Mouse (Mus musculus) intestine, embryonic 14.5 days (tissue): ENCODE data around the gene Acp4. TPM values are rescaled to one million over a fixed set of nuclear protein-coding genes. Genes with fewer than 3 reads are reported as not detected.
"Not testable (repeated sequence)": the region's sequence is repeated elsewhere in the genome, so short reads cannot be mapped to it uniquely, and the experiment has no call there.

Source experiments
- ATAC-seq: fragments of 200-750 bp; cut with Nextera tagmentation; replicated peaks from 2 replicates; pipeline ENCODE4 v1.8.0; 2017; ENCODE audit warnings: low read depth, moderate number of reproducible peaks, moderate TSS enrichment, moderate library complexity; ENCODE audit not compliant: low FRiP score, low TSS enrichment
- DNase-seq: peaks from one replicate; pipeline ENCODE4 v3.0.0-alpha.2; 2018; ENCODE audit warnings: low spot score
- H3K27ac ChIP-seq: fragments of 300-500 bp; sonication (generic); 2 replicates; pipeline ENCODE4 v1.5.1; 2014; ENCODE audit warnings: low read depth, mild to moderate bottlenecking, control low read depth
- H3K27me3 ChIP-seq: fragments of 300-500 bp; sonication (generic); replicated peaks from 2 replicates; pipeline ENCODE4 v1.6.1; 2014; ENCODE audit warnings: low read length, control low read depth; ENCODE audit not compliant: control insufficient read depth, insufficient read depth
- H3K36me3 ChIP-seq: fragments of 300-500 bp; sonication (generic); 2 replicates; pipeline ENCODE4 v1.6.1; 2014; ENCODE audit warnings: low read length, control low read depth; ENCODE audit not compliant: control insufficient read depth, insufficient read depth
- H3K4me1 ChIP-seq: fragments of 300-500 bp; sonication (generic); replicated peaks from 2 replicates; pipeline ENCODE4 v1.6.1; 2014; ENCODE audit warnings: low read length, control low read depth, mixed read lengths; ENCODE audit not compliant: control insufficient read depth, insufficient read depth
- H3K4me2 ChIP-seq: fragments of 300-500 bp; sonication (generic); 2 replicates; pipeline ENCODE4 v1.6.1; 2014; ENCODE audit warnings: low read length
- H3K4me3 ChIP-seq: fragments of 300-500 bp; sonication (generic); 2 replicates; pipeline ENCODE4 v1.5.1; 2014; ENCODE audit warnings: low read depth, low read length, control low read depth, mixed read lengths
- H3K9ac ChIP-seq: fragments of 300-500 bp; sonication (generic); 2 replicates; pipeline ENCODE4 v1.6.1; 2014; ENCODE audit warnings: mild to moderate bottlenecking, low read length
- H3K9me3 ChIP-seq: fragments of 300-500 bp; sonication (generic); 2 replicates; pipeline ENCODE4 v1.6.1; 2016; ENCODE audit warnings: low read length, control low read depth; ENCODE audit not compliant: control insufficient read depth
- WGBS: fragments of 180-500 bp; shearing (Covaris S2); extraction: QIAGEN DNeasy Blood & Tissue Kit; methylation state at CpG from one replicate; pipeline ENCODE4 v1.1.7; 2014; 5-methylcytosine and 5-hydroxymethylcytosine counted together
- polyA plus RNA-seq: library from polyadenylated mRNA; unstranded; fragments of >200 nt; fragmentation: Nextera tagmentation; extraction: Ambion mirVana; gene quantifications from 2 replicates; pipeline ENCODE4 v1.2.1, GENCODE M21; 2014

Acp4 gene
- polyA plus RNA-seq, 1 experiment from 2014 or later, result not detected

GRCm38 (mm10) chr7:44240712-44241111, 16.5 kb downstream of the Acp4 start:
- Histone ChIP-seq H3K36me3 (no peaks in the 10 kb centered on the region), H3K9me3 (no peaks in the 10 kb centered on the region), H3K4me1 (peaks cover 6% of the 10 kb centered on the region; the same call in 1 of the 2 replicates), H3K27ac (no peak overlapping the region), H3K4me2 (no peak overlapping the region), H3K9ac (no peak overlapping the region), H3K27me3 (no peaks in the 10 kb centered on the region), H3K4me3 (no peak overlapping the region)
- WGBS, result 43% methylated on average over 1 of the region's 1 CpGs
- ATAC-seq (no peak), DNase-seq (no peak)

GRCm38 (mm10) chr7:44239913-44240312, 17.3 kb downstream of the Acp4 start:
- DNase-seq (no peak), ATAC-seq (no peak)
- Histone ChIP-seq H3K4me1 (no peaks in the 10 kb centered on the region), H3K27ac (no peak overlapping the region), H3K9me3 (no peaks in the 10 kb centered on the region), H3K27me3 (no peaks in the 10 kb centered on the region), H3K36me3 (no peaks in the 10 kb centered on the region), H3K9ac (no peak overlapping the region), H3K4me2 (no peak overlapping the region), H3K4me3 (no peak overlapping the region)
- WGBS, result 45% methylated on average over 2 of the region's 2 CpGs

GRCm38 (mm10) chr7:44235909-44236308, 21.3 kb downstream of the Acp4 start, which contains the start of gene Gm36864:
Gene Gm36864 (plus strand): TSS chr7:44236177.
- no peaks in the 10 kb centered on the region for H3K36me3 ChIP-seq
- no peaks in the 10 kb centered on the region for H3K27me3 ChIP-seq
- DNase-seq (no peak), ATAC-seq (no peak)
- no peaks in the 10 kb centered on the region for H3K4me1 ChIP-seq
- H3K4me3 ChIP-seq, result no peak within 1 kb of the TSS
- WGBS, result 84% methylated on average over 3 of the region's 3 CpGs
- no peak within 1 kb of the TSS for H3K4me2 ChIP-seq
- H3K9ac ChIP-seq, result no peak within 1 kb of the TSS
- H3K9me3 ChIP-seq, result no peaks in the 10 kb centered on the region
- H3K27ac ChIP-seq, result no peak within 1 kb of the TSS

GRCm38 (mm10) chr7:44225076-44225475, 32.1 kb downstream of the Acp4 start, which contains the start of gene Klk1:
Gene Klk1 (plus strand): TSS chr7:44225360.
- no peak for ATAC-seq
- WGBS, result 33% methylated on average over 1 of the region's 1 CpGs
- H3K9ac ChIP-seq, result no peak within 1 kb of the TSS

GRCm38 (mm10) chr7:44222335-44222734, 34.8 kb downstream of the Acp4 start:
- WGBS, result 71% methylated on average over 6 of the region's 6 CpGs
- H3K9ac ChIP-seq, H3K4me2 ChIP-seq, DNase-seq, H3K4me1 ChIP-seq, H3K27me3 ChIP-seq, H3K9me3 ChIP-seq, ATAC-seq, H3K4me3 ChIP-seq, H3K36me3 ChIP-seq, H3K27ac ChIP-seq: not testable (repeated sequence)

More at GRCm38 (mm10) chr7:44225076-44225475, 32.1 kb downstream of the Acp4 start, which contains the start of gene Klk1:
- no peak for DNase-seq
- no peak within 1 kb of the TSS for H3K4me2 ChIP-seq
- H3K27ac ChIP-seq, result no peak within 1 kb of the TSS
- H3K4me3 ChIP-seq, result no peak within 1 kb of the TSS
- H3K9me3 ChIP-seq, result no peaks in the 10 kb centered on the region
- no peaks in the 10 kb centered on the region for H3K27me3 ChIP-seq
- H3K4me1 ChIP-seq, result no peaks in the 10 kb centered on the region
- no peaks in the 10 kb centered on the region for H3K36me3 ChIP-seq

GRCm38 (mm10) chr7:44221601-44222000, 35.6 kb downstream of the Acp4 start:
- not testable (repeated sequence) for ATAC-seq, DNase-seq, H3K27ac ChIP-seq, H3K9me3 ChIP-seq, H3K4me1 ChIP-seq, H3K27me3 ChIP-seq, H3K9ac ChIP-seq, H3K4me3 ChIP-seq, H3K36me3 ChIP-seq, H3K4me2 ChIP-seq
- WGBS, result 74% methylated on average over 8 of the region's 10 CpGs

GRCm38 (mm10) chr7:44215645-44216044, 41.5 kb downstream of the Acp4 start, which contains the start of gene Klk1b5:
Gene Klk1b5 (plus strand): TSS chr7:44215945.
- WGBS, result 86% methylated on average over 1 of the region's 1 CpGs
- ATAC-seq, result no peak
- no peak for DNase-seq

GRCm38 (mm10) chr7:44208307-44208706, 48.9 kb downstream of the Acp4 start:
- no peak for DNase-seq
- WGBS, result 76% methylated on average over 3 of the region's 3 CpGs
- Histone ChIP-seq H3K4me2 (no peak overlapping the region), H3K27ac (no peak overlapping the region), H3K4me3 (no peak overlapping the region), H3K4me1 (no peaks in the 10 kb centered on the region), H3K9ac (no peak overlapping the region), H3K36me3 (no peaks in the 10 kb centered on the region), H3K27me3 (no peaks in the 10 kb centered on the region), H3K9me3 (no peaks in the 10 kb centered on the region)
- ATAC-seq, result no peak

More at GRCm38 (mm10) chr7:44215645-44216044, 41.5 kb downstream of the Acp4 start, which contains the start of gene Klk1b5:
- Histone ChIP-seq H3K4me3 (no peak within 1 kb of the TSS), H3K36me3 (no peaks in the 10 kb centered on the region), H3K9me3 (no peaks in the 10 kb centered on the region), H3K4me1 (no peaks in the 10 kb centered on the region), H3K27me3 (no peaks in the 10 kb centered on the region), H3K4me2 (no peak within 1 kb of the TSS), H3K27ac (no peak within 1 kb of the TSS), H3K9ac (no peak within 1 kb of the TSS)

- H3K4me1 ChIP-seq, H3K27ac ChIP-seq, H3K9ac ChIP-seq, H3K27me3 ChIP-seq, DNase-seq, ATAC-seq, H3K4me2 ChIP-seq, H3K4me3 ChIP-seq, H3K36me3 ChIP-seq, H3K9me3 ChIP-seq: not testable (repeated sequence)
- 42% methylated on average over 3 of the region's 3 CpGs for WGBS
These were observed 50.0 kb downstream of the Acp4 start, which contains the start of gene Klk1b4 for GRCm38 (mm10) chr7:44207135-44207534. Gene Klk1b4 (plus strand): TSS chr7:44207435.
